Mouse (Mus musculus): Measurements from ENCODE around the gene Kdm7a. TPM values are rescaled to one million over a fixed set of nuclear protein-coding genes. Genes with fewer than 3 reads are reported as not detected.
A peak's percentile ranks its signal among the peaks of the same experiment; 100 is the strongest.

Kdm7a gene
- polyA plus RNA-seq, 1 experiment from 2014 or later, result 20.7 TPM

GRCm38 (mm10) chr6:39118456-39118881 lies 88.1 kb downstream of the Kdm7a start:
- ATAC-seq (ENCODE audit: low FRiP score, low read depth), result peak; percentile 46

GRCm38 (mm10) chr6:39117584-39118455 lies 88.8 kb downstream of the Kdm7a start, which contains the start of gene Parp12:
Gene Parp12, minus strand, starts transcription at chr6:39118349.
- no peaks in the 10 kb centered on the region; the same call in 1 of the 2 replicates for H3K4me1 ChIP-seq
- H3K36me3 ChIP-seq, result no peaks in the 10 kb centered on the region
- WGBS, result 2% methylated on average over 101 of the region's 101 CpGs
- H3K9ac ChIP-seq, result peak within 1 kb of the TSS; percentile 62
- peak; percentile 83 for ATAC-seq (ENCODE audit: low FRiP score, low read depth)
- peaks cover 4% of the 10 kb centered on the region; the same call in 1 of the 2 replicates for H3K9me3 ChIP-seq
- H3K4me2 ChIP-seq (replicated peaks), result peak within 1 kb of the TSS; percentile 73
- H3K4me3 ChIP-seq, result peak within 1 kb of the TSS; percentile 67
- no peak within 1 kb of the TSS for H3K27ac ChIP-seq
- H3K27me3 ChIP-seq (replicated peaks), result peaks cover 32% of the 10 kb centered on the region

More at GRCm38 (mm10) chr6:39118456-39118881, 88.1 kb downstream of the Kdm7a start:
- Histone ChIP-seq H3K4me1 (no peaks in the 10 kb centered on the region; the same call in 1 of the 2 replicates), H3K4me2 (replicated peaks) (peak overlapping the region; percentile 73), H3K4me3 (peak overlapping the region; percentile 67), H3K36me3 (no peaks in the 10 kb centered on the region), H3K27ac (no peak overlapping the region), H3K27me3 (replicated peaks) (peaks cover 32% of the 10 kb centered on the region), H3K9ac (peak overlapping the region; percentile 62), H3K9me3 (peaks cover 4% of the 10 kb centered on the region; the same call in 1 of the 2 replicates)
- WGBS, result 11% methylated on average over 49 of the region's 49 CpGs

- H3K9ac ChIP-seq, result no peak overlapping the region
- peaks cover 4% of the 10 kb centered on the region; the same call in 1 of the 2 replicates for H3K9me3 ChIP-seq
- WGBS, result 86% methylated on average over 1 of the region's 1 CpGs
- no peaks in the 10 kb centered on the region for H3K36me3 ChIP-seq
- H3K27ac ChIP-seq, result no peak overlapping the region
- no peaks in the 10 kb centered on the region; the same call in 1 of the 2 replicates for H3K4me1 ChIP-seq
- ATAC-seq (ENCODE audit: low FRiP score, low read depth), result no peak
- H3K4me2 ChIP-seq (replicated peaks), result no peak overlapping the region
- peaks cover 32% of the 10 kb centered on the region for H3K27me3 ChIP-seq (replicated peaks)
- H3K4me3 ChIP-seq, result no peak overlapping the region
Measured at GRCm38 (mm10) chr6:39115438-39115837, 91.2 kb downstream of the Kdm7a start.

- WGBS, result 91% methylated on average over 3 of the region's 3 CpGs
- ATAC-seq (ENCODE audit: low FRiP score, low read depth), result no peak
- no peak overlapping the region for H3K27ac ChIP-seq
Measured at GRCm38 (mm10) chr6:39113141-39113540, 93.4 kb downstream of the Kdm7a start.

GRCm38 (mm10) chr6:39112701-39113100 lies 93.9 kb downstream of the Kdm7a start:
- no peak overlapping the region for H3K4me2 ChIP-seq (replicated peaks)
- peaks cover 16% of the 10 kb centered on the region for H3K27me3 ChIP-seq (replicated peaks)
- WGBS, result 96% methylated on average over 3 of the region's 3 CpGs
- no peaks in the 10 kb centered on the region; the same call in 1 of the 2 replicates for H3K4me1 ChIP-seq
- H3K9ac ChIP-seq, result no peak overlapping the region
- H3K9me3 ChIP-seq, result no peaks in the 10 kb centered on the region
- ATAC-seq (ENCODE audit: low FRiP score, low read depth), result no peak
- no peak overlapping the region for H3K27ac ChIP-seq
- H3K36me3 ChIP-seq, result no peaks in the 10 kb centered on the region
- H3K4me3 ChIP-seq, result no peak overlapping the region

More at GRCm38 (mm10) chr6:39113141-39113540, 93.4 kb downstream of the Kdm7a start:
- H3K27me3 ChIP-seq (replicated peaks), result peaks cover 21% of the 10 kb centered on the region
- no peaks in the 10 kb centered on the region for H3K9me3 ChIP-seq
- no peak overlapping the region for H3K9ac ChIP-seq
- H3K4me1 ChIP-seq, result no peaks in the 10 kb centered on the region; the same call in 1 of the 2 replicates
- no peak overlapping the region for H3K4me3 ChIP-seq
- H3K4me2 ChIP-seq (replicated peaks), result no peak overlapping the region
- H3K36me3 ChIP-seq, result no peaks in the 10 kb centered on the region

GRCm38 (mm10) chr6:39106812-39107211 lies 99.8 kb downstream of the Kdm7a start:
- no peak overlapping the region for H3K9ac ChIP-seq
- no peaks in the 10 kb centered on the region for H3K27me3 ChIP-seq (replicated peaks)
- no peak overlapping the region for H3K4me2 ChIP-seq (replicated peaks)
- ATAC-seq (ENCODE audit: low FRiP score, low read depth), result no peak
- WGBS, result 64% methylated on average over 2 of the region's 2 CpGs
- no peaks in the 10 kb centered on the region for H3K36me3 ChIP-seq
- H3K4me3 ChIP-seq, result no peak overlapping the region
- no peaks in the 10 kb centered on the region for H3K4me1 ChIP-seq
- no peak overlapping the region for H3K27ac ChIP-seq
- H3K9me3 ChIP-seq, result no peaks in the 10 kb centered on the region

- ATAC-seq (ENCODE audit: low FRiP score, low read depth), result no peak
- no peaks in the 10 kb centered on the region for H3K36me3 ChIP-seq
- H3K27ac ChIP-seq, result no peak overlapping the region
- no peaks in the 10 kb centered on the region for H3K4me1 ChIP-seq
- no peak overlapping the region for H3K9ac ChIP-seq
- no peaks in the 10 kb centered on the region for H3K9me3 ChIP-seq
- whole genome bisulfite sequencing, result 84% methylated on average over 4 of the region's 4 CpGs
- H3K27me3 ChIP-seq (replicated peaks), result no peaks in the 10 kb centered on the region
- no peak overlapping the region for H3K4me2 ChIP-seq (replicated peaks)
- no peak overlapping the region for H3K4me3 ChIP-seq
Measured at GRCm38 (mm10) chr6:39104631-39105030, 102.0 kb downstream of the Kdm7a start.

Other genes with a start within 250 kb of the Kdm7a start
- gene Parp12, start 88.4 kb downstream of the Kdm7a start, polyA plus RNA-seq (2016; fragmentation: Nextera tagmentation; extraction: Ambion mirVana), result 4.0 and 4.8 TPM in 2 replicates
- 57.1 and 63.6 TPM in 2 replicates for gene Slc37a3, start 170.9 kb upstream of the Kdm7a start, polyA plus RNA-seq (2016; fragmentation: Nextera tagmentation; extraction: Ambion mirVana)
- 0.32 and 0.33 TPM in 2 replicates for gene Rab19, start 174.4 kb upstream of the Kdm7a start, polyA plus RNA-seq (2016; fragmentation: Nextera tagmentation; extraction: Ambion mirVana)
- gene Mkrn1, start 213.7 kb upstream of the Kdm7a start, polyA plus RNA-seq (2016; fragmentation: Nextera tagmentation; extraction: Ambion mirVana), result 204 and 209 TPM in 2 replicates

Measured in neural tube, embryonic 12.5 days (tissue).